Mouse (Mus musculus): ENCODE data around the gene Dhx32. TPM values are rescaled to one million over a fixed set of nuclear protein-coding genes. Genes with fewer than 3 reads are reported as not detected.

The Dhx32 gene
- polyA plus RNA-seq, 1 experiment from 2014 or later = 22.0 TPM

DNA sequence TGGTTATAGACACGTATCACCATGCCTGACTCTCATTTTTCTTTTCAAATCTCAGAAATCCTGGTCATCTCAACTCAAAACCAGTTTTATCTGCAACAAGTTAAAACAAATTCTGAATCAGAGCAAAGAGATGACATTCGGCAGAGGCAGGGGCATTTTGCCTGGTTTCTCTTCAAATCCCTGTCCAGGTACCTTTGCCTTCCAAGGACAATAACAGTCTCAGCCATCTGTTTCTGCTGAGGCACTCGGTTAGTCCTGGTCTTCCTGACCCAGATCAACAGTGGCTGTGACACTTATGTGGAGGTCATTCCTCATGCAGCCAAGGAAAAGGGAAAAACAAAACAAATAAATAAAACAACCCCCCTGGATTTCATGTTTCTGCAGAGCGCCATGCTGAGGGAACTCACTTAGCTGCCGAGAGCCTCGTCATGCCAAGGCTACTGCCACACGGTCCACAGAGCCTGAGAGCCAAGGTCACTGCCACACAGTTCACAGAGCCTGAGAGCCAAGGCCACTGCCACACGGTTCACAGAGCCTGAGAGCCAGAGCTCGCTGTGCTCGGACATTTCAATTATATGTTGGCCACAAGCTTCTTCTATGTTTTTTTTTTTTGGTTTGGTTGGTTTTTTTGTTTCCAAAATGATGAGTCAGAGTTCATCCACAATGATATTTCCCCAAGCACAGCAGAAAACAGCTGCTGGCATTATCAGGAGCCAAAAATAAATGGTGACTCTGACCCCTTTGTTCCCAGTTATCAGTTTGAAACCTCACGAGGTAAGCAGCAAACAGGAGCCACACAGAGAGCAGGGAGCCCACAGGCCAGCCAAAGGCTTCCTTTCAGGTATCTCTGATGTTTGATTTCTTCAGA is 52.0 kb downstream of the Dhx32 start:
- Histone ChIP-seq H3K27me3 (replicated peaks; ENCODE audit: insufficient read depth, low read length) (no peaks in the 10 kb centered on the region), H3K4me2 (replicated peaks; ENCODE audit: low read depth, low read length) (no peak overlapping the region), H3K27ac (ENCODE audit: low read length) (no peak overlapping the region), H3K36me3 (ENCODE audit: insufficient read depth, low read length) (no peaks in the 10 kb centered on the region), H3K9ac (replicated peaks; ENCODE audit: low read depth) (no peak overlapping the region), H3K4me3 (ENCODE audit: low read depth, low read length) (no peak overlapping the region), H3K4me1 (ENCODE audit: insufficient read depth, low read depth, low read length) (no peaks in the 10 kb centered on the region), H3K9me3 (ENCODE audit: low read length) (no peaks in the 10 kb centered on the region)
- DNase-seq (ENCODE audit: low spot score) = no peak
- WGBS = 72% methylated on average over 11 of the region's 11 CpGs
- no peak for TF ChIP-seq EP300 (IDR thresholded peaks at IDR 0.05)
- TF ChIP-seq CTCF (IDR thresholded peaks at IDR 0.05) = no peak
- ATAC-seq = no peak

GRCm38 (mm10) chr7:133729351-133729750 is 53.2 kb downstream of the Dhx32 start:
- Histone ChIP-seq H3K4me1 (ENCODE audit: insufficient read depth, low read depth, low read length) (no peaks in the 10 kb centered on the region), H3K36me3 (ENCODE audit: insufficient read depth, low read length) (peaks cover 3% of the 10 kb centered on the region; the same call in 1 of the 2 replicates), H3K27me3 (replicated peaks; ENCODE audit: insufficient read depth, low read length) (no peaks in the 10 kb centered on the region), H3K9ac (replicated peaks; ENCODE audit: low read depth) (no peak overlapping the region), H3K4me2 (replicated peaks; ENCODE audit: low read depth, low read length) (no peak overlapping the region), H3K27ac (ENCODE audit: low read length) (no peak overlapping the region), H3K4me3 (ENCODE audit: low read depth, low read length) (no peak overlapping the region), H3K9me3 (ENCODE audit: low read length) (no peaks in the 10 kb centered on the region)
- ATAC-seq (no peak), DNase-seq (ENCODE audit: low spot score) (no peak)
- TF ChIP-seq EP300 (IDR thresholded peaks at IDR 0.05) = no peak
- TF ChIP-seq CTCF (IDR thresholded peaks at IDR 0.05) = no peak
- 83% methylated on average over 5 of the region's 5 CpGs for WGBS

GRCm38 (mm10) chr7:133727027-133727426 is 55.5 kb downstream of the Dhx32 start:
- no peak overlapping the region for H3K27ac ChIP-seq (ENCODE audit: low read length)

DNA sequence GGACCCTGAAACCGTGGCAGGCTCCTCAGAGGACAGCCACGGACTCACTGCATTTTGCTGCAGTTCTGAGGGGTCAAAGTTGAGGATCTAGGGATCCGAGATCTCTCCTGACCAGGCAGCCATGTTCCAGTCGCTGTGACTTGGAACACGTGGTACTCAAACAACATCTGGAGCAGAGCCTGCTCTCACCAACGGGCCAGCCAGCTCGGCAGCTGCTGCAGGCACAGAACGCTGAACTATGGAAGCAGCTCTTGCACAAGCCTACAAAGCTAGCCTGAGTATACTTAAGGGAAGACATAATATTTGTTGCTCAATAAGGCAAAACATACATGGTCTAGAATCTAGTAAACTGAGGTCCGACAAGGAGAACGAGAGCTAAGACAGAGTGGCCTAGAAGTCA is 57.0 kb downstream of the Dhx32 start:
- Histone ChIP-seq H3K4me3 (ENCODE audit: low read depth, low read length) (no peak overlapping the region), H3K36me3 (ENCODE audit: insufficient read depth, low read length) (peaks cover 11% of the 10 kb centered on the region; the same call in 1 of the 2 replicates), H3K27ac (ENCODE audit: low read length) (no peak overlapping the region), H3K4me2 (replicated peaks; ENCODE audit: low read depth, low read length) (no peak overlapping the region), H3K9me3 (ENCODE audit: low read length) (no peaks in the 10 kb centered on the region), H3K27me3 (replicated peaks; ENCODE audit: insufficient read depth, low read length) (no peaks in the 10 kb centered on the region), H3K4me1 (ENCODE audit: insufficient read depth, low read depth, low read length) (no peaks in the 10 kb centered on the region), H3K9ac (replicated peaks; ENCODE audit: low read depth) (no peak overlapping the region)
- no peak for TF ChIP-seq CTCF (IDR thresholded peaks at IDR 0.05)
- no peak for TF ChIP-seq EP300 (IDR thresholded peaks at IDR 0.05)
- WGBS = 60% methylated on average over 10 of the region's 10 CpGs
- peak; percentile 71 for DNase-seq (ENCODE audit: low spot score)
- peak; percentile 75 for ATAC-seq

More at GRCm38 (mm10) chr7:133727027-133727426, 55.5 kb downstream of the Dhx32 start:
- Histone ChIP-seq H3K4me3 (ENCODE audit: low read depth, low read length) (no peak overlapping the region), H3K4me1 (ENCODE audit: insufficient read depth, low read depth, low read length) (no peaks in the 10 kb centered on the region), H3K4me2 (replicated peaks; ENCODE audit: low read depth, low read length) (no peak overlapping the region), H3K36me3 (ENCODE audit: insufficient read depth, low read length) (peaks cover 6% of the 10 kb centered on the region; the same call in 1 of the 2 replicates), H3K9me3 (ENCODE audit: low read length) (no peaks in the 10 kb centered on the region), H3K27me3 (replicated peaks; ENCODE audit: insufficient read depth, low read length) (no peaks in the 10 kb centered on the region), H3K9ac (replicated peaks; ENCODE audit: low read depth) (no peak overlapping the region)
- whole genome bisulfite sequencing = 68% methylated on average over 6 of the region's 6 CpGs
- DNase-seq (ENCODE audit: low spot score) (no peak), ATAC-seq (no peak)
- no peak for TF ChIP-seq CTCF (IDR thresholded peaks at IDR 0.05)
- no peak for TF ChIP-seq EP300 (IDR thresholded peaks at IDR 0.05)

DNA sequence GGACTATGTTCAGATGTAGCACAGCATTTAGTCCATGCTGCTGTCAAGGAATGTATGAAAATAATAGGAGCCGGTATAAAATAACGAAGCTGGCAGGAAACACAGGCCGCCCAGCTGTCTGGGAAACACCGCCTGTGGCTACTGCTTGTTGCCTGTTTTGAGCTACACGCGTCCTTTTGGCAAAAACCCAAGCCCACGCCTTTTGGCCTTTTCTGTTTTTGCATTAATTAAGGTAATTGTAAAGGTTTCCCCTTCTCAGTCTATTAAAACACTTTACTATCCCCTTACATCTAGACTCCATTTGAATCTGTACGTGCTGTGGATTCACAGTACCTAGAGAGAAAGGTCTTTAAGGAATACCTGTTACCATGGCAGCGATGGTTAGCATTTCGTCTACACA is 57.7 kb downstream of the Dhx32 start:
- no peaks in the 10 kb centered on the region for H3K4me1 ChIP-seq (ENCODE audit: insufficient read depth, low read depth, low read length)
- no peak for ATAC-seq
- WGBS = 75% methylated on average over 10 of the region's 10 CpGs
- TF ChIP-seq CTCF (IDR thresholded peaks at IDR 0.05) (no peak), EP300 (IDR thresholded peaks at IDR 0.05) (no peak)
- H3K9ac ChIP-seq (replicated peaks; ENCODE audit: low read depth) = no peak overlapping the region
- no peak overlapping the region for H3K4me2 ChIP-seq (replicated peaks; ENCODE audit: low read depth, low read length)
- peaks cover 17% of the 10 kb centered on the region for H3K36me3 ChIP-seq (ENCODE audit: insufficient read depth, low read length)
- H3K27ac ChIP-seq (ENCODE audit: low read length) = no peak overlapping the region
- no peaks in the 10 kb centered on the region for H3K27me3 ChIP-seq (replicated peaks; ENCODE audit: insufficient read depth, low read length)
- no peak for DNase-seq (ENCODE audit: low spot score)
- H3K9me3 ChIP-seq (ENCODE audit: low read length) = no peaks in the 10 kb centered on the region
- no peak overlapping the region for H3K4me3 ChIP-seq (ENCODE audit: low read depth, low read length)

DNA sequence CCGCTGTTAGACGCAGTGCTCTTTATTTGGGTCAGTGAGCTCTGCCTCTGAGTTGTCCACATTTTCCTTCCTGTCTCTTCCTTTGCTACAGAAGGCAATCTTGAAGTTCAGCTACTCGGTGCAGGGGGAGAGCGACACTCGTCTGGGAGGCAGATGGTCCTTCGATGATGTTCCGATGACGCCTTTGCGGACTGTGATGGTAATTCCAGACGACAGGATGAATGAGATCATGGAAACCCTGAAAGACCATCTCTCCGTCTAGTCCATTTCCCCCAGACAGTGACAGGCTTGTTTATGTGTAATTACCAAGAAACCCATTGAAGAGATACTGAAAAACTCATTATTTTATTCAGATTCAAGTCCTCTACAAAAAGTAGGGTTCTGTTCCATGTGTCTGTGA is 61.9 kb downstream of the Dhx32 start:
- WGBS = 88% methylated on average over 11 of the region's 11 CpGs
- Histone ChIP-seq H3K9me3 (ENCODE audit: low read length) (no peaks in the 10 kb centered on the region), H3K4me3 (ENCODE audit: low read depth, low read length) (no peak overlapping the region), H3K27me3 (replicated peaks; ENCODE audit: insufficient read depth, low read length) (no peaks in the 10 kb centered on the region), H3K36me3 (ENCODE audit: insufficient read depth, low read length) (peaks cover 47% of the 10 kb centered on the region), H3K4me2 (replicated peaks; ENCODE audit: low read depth, low read length) (no peak overlapping the region), H3K9ac (replicated peaks; ENCODE audit: low read depth) (no peak overlapping the region), H3K4me1 (ENCODE audit: insufficient read depth, low read depth, low read length) (no peaks in the 10 kb centered on the region), H3K27ac (ENCODE audit: low read length) (no peak overlapping the region)
- TF ChIP-seq CTCF (IDR thresholded peaks at IDR 0.05) = no peak
- TF ChIP-seq EP300 (IDR thresholded peaks at IDR 0.05) = no peak
- ATAC-seq = no peak
- DNase-seq (ENCODE audit: low spot score) = no peak
